11 mouse cellular contexts compared by ENCODE assay signal in the genomic region with DNA sequence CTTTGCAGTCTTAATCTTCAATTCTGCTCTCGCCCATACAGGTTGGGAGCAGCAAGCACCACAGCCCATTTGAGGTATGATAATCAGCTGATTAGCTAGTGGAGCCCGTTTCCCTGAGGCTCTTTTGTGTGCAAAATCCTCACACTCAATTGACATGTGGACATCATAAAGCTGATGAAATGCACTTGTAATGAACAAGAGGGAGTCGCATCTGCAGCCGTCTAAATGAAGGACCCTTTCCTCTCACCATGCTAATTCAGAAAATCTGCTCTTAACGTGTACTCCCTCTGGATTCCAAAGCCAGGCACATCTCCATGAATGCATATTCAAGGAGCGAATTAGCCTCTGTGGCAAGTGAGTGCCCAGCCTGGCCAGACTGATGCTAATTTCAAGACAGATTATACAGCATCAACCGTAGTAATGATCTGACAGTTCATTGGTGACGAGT.
DNase-seq lines count a peak whose midpoint lies in the region; ATAC-seq lines count a peak whose summit lies in the region.
"Had no signal": no experiment of that assay in that cellular context is flagged by ENCODE, and none has a peak within 500 bp of the region (broad histone marks: within the 10 kb centered on the region; RNA-seq: fewer than 3 reads in every experiment).

No protein-coding gene starts in this region.

- no peak overlapping the region for H3K27ac ChIP-seq in heart, embryonic 12.5 days (ENCODE audit: poor library complexity, severe bottlenecking)
- peak overlapping the region; percentile 82 for H3K27ac ChIP-seq in hindbrain, embryonic 12.5 days
- H3K27ac ChIP-seq in midbrain, embryonic 15.5 days: peak overlapping the region; percentile 84
- H3K27ac ChIP-seq: macrophage had no signal

- H3K9ac ChIP-seq in heart, embryonic 12.5 days: no peak overlapping the region
- no peak overlapping the region for H3K9ac ChIP-seq in hindbrain, embryonic 12.5 days
- peak overlapping the region; percentile 15; the same call in 1 of the 2 replicates for H3K9ac ChIP-seq in midbrain, embryonic 15.5 days

- peak overlapping the region; percentile 49 for H3K4me3 ChIP-seq in heart, embryonic 12.5 days
- H3K4me3 ChIP-seq in hindbrain, embryonic 12.5 days: 0 out of 2 replicates have a peak overlapping the region, but pooled peaks have one; percentile 23
- peak overlapping the region; percentile 1; the same call in 1 of the 2 replicates for H3K4me3 ChIP-seq in midbrain, embryonic 15.5 days

- H3K4me2 ChIP-seq in heart, embryonic 12.5 days: peak overlapping the region; percentile 94
- peak overlapping the region; percentile 61 for H3K4me2 ChIP-seq in hindbrain, embryonic 12.5 days (replicated peaks)
- H3K4me2 ChIP-seq in midbrain, embryonic 15.5 days: peak overlapping the region; percentile 64

- peaks cover 17% of the 10 kb centered on the region for H3K4me1 ChIP-seq in heart, embryonic 12.5 days (replicated peaks)
- peaks cover 40% of the 10 kb centered on the region for H3K4me1 ChIP-seq in hindbrain, embryonic 12.5 days
- peaks cover 42% of the 10 kb centered on the region for H3K4me1 ChIP-seq in midbrain, embryonic 15.5 days

- no peak for ATAC-seq in heart, embryonic 12.5 days (ENCODE audit: insufficient number of reproducible peaks, low FRiP score)
- ATAC-seq in hindbrain, embryonic 12.5 days (ENCODE audit: low FRiP score): peak; percentile 85
- ATAC-seq in midbrain, embryonic 15.5 days (replicated peaks): peak; percentile 73

- H3K9me3 ChIP-seq in heart, embryonic 12.5 days (replicated peaks): no peaks in the 10 kb centered on the region
- H3K9me3 ChIP-seq in hindbrain, embryonic 12.5 days (replicated peaks): no peaks in the 10 kb centered on the region
- H3K9me3 ChIP-seq in midbrain, embryonic 15.5 days: no peaks in the 10 kb centered on the region

- DNase-seq in heart, postnatal 25 days (ENCODE audit: low spot score): no peak
- peak; percentile 28 for DNase-seq in embryo, embryonic 9.5 days (ENCODE audit: extremely low spot score)
- DNase-seq in urinary bladder, adult 18-20 months (ENCODE audit: low spot score in 2 of 2): no peak
- no peak for DNase-seq in left cerebral cortex, postnatal 25 days (ENCODE audit: low spot score in 2 of 2)
- no peak for DNase-seq in spleen, postnatal 10 days (ENCODE audit: low spot score in 2 of 2)
- DNase-seq: right cerebral cortex, adult 18-20 months; thymus, adult 18-20 months had no signal

- intact Hi-C loops in heart, postnatal 25 days (cut with DNase I): no loop called here
- intact Hi-C loops in left cerebral cortex, postnatal 25 days (cut with DNase I): loop anchor here (10.0 kb wide), 1 partner anchor 255 kb away; no protein-coding TSS in a partner anchor

- H3K36me3 ChIP-seq in heart, embryonic 12.5 days: no peaks in the 10 kb centered on the region
- H3K36me3 ChIP-seq in hindbrain, embryonic 12.5 days: no peaks in the 10 kb centered on the region
- no peaks in the 10 kb centered on the region for H3K36me3 ChIP-seq in midbrain, embryonic 15.5 days (replicated peaks)

- peaks cover 3% of the 10 kb centered on the region; the same call in 1 of the 2 replicates for H3K27me3 ChIP-seq in heart, embryonic 12.5 days (replicated peaks)
- no peaks in the 10 kb centered on the region for H3K27me3 ChIP-seq in hindbrain, embryonic 12.5 days
- no peaks in the 10 kb centered on the region for H3K27me3 ChIP-seq in midbrain, embryonic 15.5 days (replicated peaks)

- 24% methylated on average over 8 of the region's 8 CpGs for WGBS in heart, embryonic 12.5 days
- 10% methylated on average over 8 of the region's 8 CpGs for WGBS in hindbrain, embryonic 12.5 days
- WGBS in midbrain, embryonic 15.5 days: 6% methylated on average over 8 of the region's 8 CpGs
